Mouse (Mus musculus) thymus, adult 2 months (tissue): ENCODE measurements at regions not wholly inside any gene's neighbourhood (a gene's known extent, or its start where the extent isn't known, plus 50 kb on each side); places are given as distances from the start of the nearest gene placed in this dataset.

Experiments
- DNase-seq: peaks from one replicate; pipeline ENCODE4 v3.0.0; 2021
- H3K27ac ChIP-seq: fragments of 200-500 bp; 2 replicates; pipeline ENCODE4 v1.5.1; 2012; ENCODE audit warnings: low read length, control low read depth; ENCODE audit not compliant: control insufficient read depth, insufficient read depth
- H3K27me3 ChIP-seq: fragments of 200-500 bp; 2 replicates; pipeline ENCODE4 v1.6.1; 2012; ENCODE audit warnings: mild to moderate bottlenecking, low read length, moderate library complexity, mixed read lengths; ENCODE audit not compliant: control insufficient read depth, insufficient read depth
- H3K36me3 ChIP-seq: fragments of 200-500 bp; 2 replicates; pipeline ENCODE4 v1.6.1; 2012; ENCODE audit warnings: mild to moderate bottlenecking, low read length, moderate library complexity; ENCODE audit not compliant: control insufficient read depth, insufficient read depth
- H3K4me1 ChIP-seq: fragments of 200-500 bp; replicated peaks from 2 replicates; pipeline ENCODE4 v1.6.1; 2012; ENCODE audit warnings: low read length; ENCODE audit not compliant: control insufficient read depth, insufficient read depth
- H3K4me3 ChIP-seq: fragments of 200-500 bp; 2 replicates; pipeline ENCODE4 v1.5.1; 2012; ENCODE audit warnings: mild to moderate bottlenecking, low read length, control low read depth, moderate library complexity; ENCODE audit not compliant: control insufficient read depth, insufficient read depth
- CTCF ChIP-seq: fragments of 200-500 bp; IDR thresholded peaks from 2 replicates; pipeline ENCODE4 v1.5.1; 2012; ENCODE audit warnings: mild to moderate bottlenecking, control low read depth, low read length, moderate library complexity, borderline replicate concordance; ENCODE audit not compliant: control insufficient read depth, poor library complexity, insufficient read depth; ENCODE audit errors: extremely low read depth
- POLR2A ChIP-seq: fragments of 200-500 bp; IDR thresholded peaks from 2 replicates; pipeline ENCODE4 v1.6.1; 2012; ENCODE audit warnings: mild to moderate bottlenecking, low read length, control low read depth, moderate library complexity; ENCODE audit not compliant: control insufficient read depth, poor library complexity, insufficient read depth; ENCODE audit errors: extremely low read depth
- WGBS: fragments of 180-500 bp; shearing (Covaris S2); methylation state at CpG from one replicate; pipeline ENCODE4 v1.1.7; 2018; 5-methylcytosine and 5-hydroxymethylcytosine counted together

- no peak overlapping the region for H3K4me3 ChIP-seq
- peaks cover 45% of the 10 kb centered on the region for H3K4me1 ChIP-seq
- no peaks in the 10 kb centered on the region for H3K36me3 ChIP-seq
- TF ChIP-seq CTCF, result no peak
- no peak for TF ChIP-seq POLR2A
- H3K27me3 ChIP-seq, result no peaks in the 10 kb centered on the region
- H3K27ac ChIP-seq, result peak overlapping the region; percentile 99
- WGBS, result 11% methylated on average over 8 of the region's 8 CpGs
- peak; percentile 77 for DNase-seq
Measured at GRCm38 (mm10) chr12:107138677-107139400, 349.6 kb upstream of the 3110018I06Rik start.

- H3K27ac ChIP-seq, result peak overlapping the region; percentile 99
- peak; percentile 69 for DNase-seq
Measured at GRCm38 (mm10) chr12:107140957-107141595, 347.4 kb upstream of the 3110018I06Rik start.

GRCm38 (mm10) chr12:107142226-107142625 lies 346.2 kb upstream of the 3110018I06Rik start:
- Histone ChIP-seq H3K27me3 (no peaks in the 10 kb centered on the region), H3K4me1 (peaks cover 61% of the 10 kb centered on the region), H3K4me3 (no peak overlapping the region), H3K36me3 (no peaks in the 10 kb centered on the region), H3K27ac (peak overlapping the region; percentile 77)
- 91% methylated on average over 6 of the region's 6 CpGs for WGBS
- TF ChIP-seq POLR2A (no peak), CTCF (no peak)
- no peak for DNase-seq

More at GRCm38 (mm10) chr12:107140957-107141595, 347.4 kb upstream of the 3110018I06Rik start:
- no peaks in the 10 kb centered on the region for H3K36me3 ChIP-seq
- 10% methylated on average over 9 of the region's 9 CpGs for WGBS
- H3K27me3 ChIP-seq, result no peaks in the 10 kb centered on the region
- no peak overlapping the region for H3K4me3 ChIP-seq
- H3K4me1 ChIP-seq, result peaks cover 53% of the 10 kb centered on the region
- TF ChIP-seq CTCF (no peak), POLR2A (no peak)

- H3K4me3 ChIP-seq, result peak overlapping the region; percentile 18
- WGBS, result 12% methylated on average over 5 of the region's 5 CpGs
- peak; percentile 53 for DNase-seq
- H3K4me1 ChIP-seq, result peaks cover 74% of the 10 kb centered on the region
- peak overlapping the region; percentile 95 for H3K27ac ChIP-seq
- TF ChIP-seq POLR2A (no peak), CTCF (no peak)
- H3K27me3 ChIP-seq, result no peaks in the 10 kb centered on the region
- no peaks in the 10 kb centered on the region for H3K36me3 ChIP-seq
Measured at GRCm38 (mm10) chr12:107146608-107147121, 341.8 kb upstream of the 3110018I06Rik start.

- no peak for TF ChIP-seq CTCF
- TF ChIP-seq POLR2A, result 0 out of 2 replicates have a peak, but pooled peaks have one; percentile 27
- H3K4me3 ChIP-seq, result no peak overlapping the region
- no peaks in the 10 kb centered on the region for H3K27me3 ChIP-seq
- no peaks in the 10 kb centered on the region for H3K36me3 ChIP-seq
- 4% methylated on average over 8 of the region's 8 CpGs for WGBS
- peaks cover 61% of the 10 kb centered on the region for H3K4me1 ChIP-seq
- H3K27ac ChIP-seq, result peak overlapping the region; percentile 95
- peak; percentile 75 for DNase-seq
Measured at GRCm38 (mm10) chr12:107148451-107148850, 340.0 kb upstream of the 3110018I06Rik start.

- peaks cover 60% of the 10 kb centered on the region for H3K4me1 ChIP-seq
- TF ChIP-seq CTCF (no peak), POLR2A (no peak)
- WGBS, result 24% methylated on average over 5 of the region's 5 CpGs
- no peak overlapping the region for H3K4me3 ChIP-seq
- no peaks in the 10 kb centered on the region for H3K27me3 ChIP-seq
- H3K36me3 ChIP-seq, result no peaks in the 10 kb centered on the region
- no peak for DNase-seq
- H3K27ac ChIP-seq, result peak overlapping the region; percentile 0; the same call in 1 of the 2 replicates
Measured at GRCm38 (mm10) chr12:107151089-107151488, 337.3 kb upstream of the 3110018I06Rik start.
